Mouse (Mus musculus) thymus, adult 2 months (tissue): ENCODE measurements at regions not wholly inside any gene's neighbourhood (a gene's known extent, or its start where the extent isn't known, plus 50 kb on each side); places are given as distances from the start of the nearest gene placed in this dataset.

ENCODE experiments used
- CTCF ChIP-seq: fragments of 200-500 bp; IDR thresholded peaks from 2 replicates; pipeline ENCODE4 v1.5.1; 2012; ENCODE audit warnings: mild to moderate bottlenecking, control low read depth, low read length, moderate library complexity, borderline replicate concordance; ENCODE audit not compliant: control insufficient read depth, poor library complexity, insufficient read depth; ENCODE audit errors: extremely low read depth
- POLR2A ChIP-seq: fragments of 200-500 bp; IDR thresholded peaks from 2 replicates; pipeline ENCODE4 v1.6.1; 2012; ENCODE audit warnings: mild to moderate bottlenecking, low read length, control low read depth, moderate library complexity; ENCODE audit not compliant: control insufficient read depth, poor library complexity, insufficient read depth; ENCODE audit errors: extremely low read depth

GRCm38 (mm10) chr15:57543985-57544384, 66.6 kb upstream of the Slc22a22 start:
- TF ChIP-seq POLR2A, result no peak
- TF ChIP-seq CTCF, result no peak
